Mouse (Mus musculus): ENCODE data around the gene Sult5a1.

Gene Sult5a1

DNA sequence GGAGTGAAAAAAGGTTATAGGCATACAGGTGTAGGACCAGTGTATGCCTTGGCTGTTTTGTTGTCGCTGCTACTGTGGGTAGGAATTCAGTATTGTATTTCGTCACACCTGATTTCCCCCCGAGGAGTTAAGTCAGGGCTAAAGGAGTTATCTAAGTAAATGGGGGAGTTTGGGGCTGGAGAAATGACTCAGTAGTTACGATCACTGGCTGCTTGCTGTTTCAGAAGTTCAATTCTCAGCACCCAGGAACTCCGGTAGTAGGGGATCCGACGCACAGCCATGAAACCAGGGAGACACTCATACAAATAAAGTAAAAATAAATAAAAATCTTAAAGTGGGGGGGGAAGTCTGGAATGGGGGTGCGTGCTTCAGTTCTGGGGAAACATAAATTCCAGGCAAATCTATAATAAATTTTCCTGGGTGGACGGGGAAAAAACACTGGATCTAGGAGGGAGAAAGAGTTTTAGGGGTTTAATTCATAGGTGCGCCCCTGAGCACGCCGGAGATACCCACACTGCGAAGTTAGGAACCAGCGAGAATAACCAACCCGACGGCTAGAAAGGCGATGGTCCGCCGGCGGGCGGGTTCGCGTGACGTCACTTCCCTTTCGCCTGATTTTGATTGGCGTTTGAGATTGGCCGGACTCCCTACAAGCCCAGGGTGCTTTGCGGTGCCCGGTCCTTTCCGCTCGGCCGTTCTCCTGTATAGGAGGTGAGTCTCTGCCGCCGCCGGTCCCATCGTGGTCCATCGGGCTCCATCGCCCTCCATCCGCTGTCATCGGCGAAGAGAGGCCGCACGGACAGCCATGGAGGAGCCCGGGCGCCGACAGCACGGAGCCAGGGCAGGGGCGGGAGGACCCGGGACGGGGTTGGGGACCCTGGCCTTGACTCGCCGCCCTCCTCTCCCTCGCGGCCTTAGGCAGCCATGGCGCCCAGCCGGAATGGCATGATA, 56.1 kb downstream of the Sult5a1 start, which contains the start of gene Rpl13:
Rpl13 (plus strand) TSS at position 616 of the 951 bp plus-strand sequence.
- peak; percentile 95 to 98 for DNase-seq (ENCODE audit: low spot score in 2 of 2)

DNA sequence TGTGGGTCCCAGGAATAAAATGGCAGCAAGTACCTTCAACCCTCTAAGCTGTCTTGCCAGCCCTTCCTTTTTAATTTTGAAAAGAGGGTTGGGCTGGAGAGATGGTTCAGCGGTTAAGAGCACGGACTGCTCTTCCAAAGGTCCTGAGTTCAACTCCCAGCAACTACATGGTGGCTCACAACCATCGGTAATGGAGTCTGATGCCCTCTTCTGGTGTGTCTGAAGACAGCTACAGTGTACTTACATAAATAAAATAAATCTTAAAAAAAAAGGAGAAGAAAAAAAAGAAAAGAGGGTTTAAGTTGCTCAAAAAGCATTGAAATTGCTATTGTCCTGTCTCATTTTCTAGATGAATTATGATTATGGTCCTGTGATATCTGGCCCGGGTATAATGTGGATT, 56.9 kb downstream of the Sult5a1 start:
- no peak for DNase-seq (ENCODE audit: low spot score in 2 of 2)

DNA sequence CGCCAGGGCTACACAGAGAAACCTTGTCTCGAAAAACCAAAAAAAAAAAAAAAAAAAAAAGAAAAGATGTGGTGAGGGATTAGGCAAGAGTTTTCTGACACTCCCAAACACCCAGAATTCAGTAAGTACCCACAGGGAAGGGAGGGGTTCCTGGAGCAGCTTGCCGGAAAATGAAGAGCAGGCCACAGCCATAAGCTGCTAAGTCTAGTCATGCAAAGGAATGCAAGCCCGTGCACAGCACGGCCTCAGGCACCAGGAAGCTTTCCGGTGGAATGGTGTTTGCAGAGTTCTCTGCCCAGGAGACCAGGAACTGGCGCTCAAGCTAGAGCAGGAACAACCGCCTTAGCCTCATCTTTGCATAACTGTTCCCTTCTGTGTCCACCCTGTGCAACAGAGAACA, 57.8 kb downstream of the Sult5a1 start:
- DNase-seq (ENCODE audit: low spot score in 2 of 2), result no peak

DNA sequence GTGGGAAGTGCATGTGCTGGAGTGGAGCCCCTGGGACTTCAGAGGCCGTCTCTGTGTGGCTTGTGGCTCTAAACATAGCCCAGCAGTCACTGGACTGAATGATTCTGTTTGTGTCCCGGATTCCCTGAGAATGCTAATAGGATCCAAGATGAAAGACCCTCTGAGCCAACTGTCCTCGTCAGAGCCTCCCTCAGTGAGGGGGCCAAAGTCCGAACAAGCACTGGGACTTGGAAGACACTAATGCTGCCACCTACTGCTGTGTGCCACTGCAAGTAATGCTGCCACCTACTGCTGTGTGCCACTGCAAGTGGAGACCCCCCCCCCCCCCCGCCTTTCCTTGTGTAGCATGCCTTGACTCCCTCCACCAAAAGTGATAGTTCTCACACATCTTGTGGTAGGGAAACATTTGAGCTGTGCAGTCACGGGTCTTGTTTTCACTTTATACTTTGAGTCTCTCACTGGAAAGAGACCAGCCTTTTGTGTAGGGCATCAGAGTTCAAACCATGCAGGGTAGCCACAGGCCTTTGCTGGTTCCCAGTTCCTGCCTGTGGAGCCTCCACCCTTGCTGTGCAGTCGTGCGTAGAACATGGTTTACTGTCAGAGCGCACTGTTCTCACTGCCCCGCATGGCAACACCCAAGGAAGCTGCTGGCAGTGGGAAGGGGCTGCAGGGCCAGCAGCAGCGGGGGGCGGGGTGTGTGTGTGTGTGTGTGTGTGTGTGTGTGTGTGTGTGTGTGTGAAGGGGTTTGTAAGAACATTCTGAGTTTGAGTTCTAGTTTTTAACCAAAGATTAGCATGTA, 60.1 kb downstream of the Sult5a1 start:
- DNase-seq (ENCODE audit: low spot score in 2 of 2), result peak in 1 of 2 experiments; percentile 43

DNA sequence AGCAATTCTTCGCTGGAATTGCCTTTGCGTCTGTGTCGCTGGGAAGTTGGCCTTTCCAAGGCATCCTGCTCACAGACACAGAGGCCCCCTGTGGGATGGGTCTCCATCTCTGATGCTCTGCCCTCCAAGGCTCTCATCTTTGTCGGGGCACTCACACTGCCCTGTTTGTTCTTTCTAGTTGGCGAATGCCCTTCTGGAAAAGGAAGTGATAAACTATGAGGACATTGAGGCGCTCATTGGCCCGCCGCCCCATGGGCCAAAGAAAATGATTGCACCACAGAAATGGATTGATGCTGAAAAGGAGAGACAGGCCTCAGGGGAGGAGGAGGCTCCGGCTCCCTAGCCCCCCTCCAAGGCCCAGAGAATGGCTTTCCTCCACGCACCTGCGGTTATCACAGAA, 60.9 kb downstream of the Sult5a1 start:
- peak in 1 of 2 experiments; percentile 49 for DNase-seq (ENCODE audit: low spot score in 2 of 2)

Measured in frontal cortex, postnatal 14 days (tissue).